Comparison of ENCODE assay signal across 8 mouse cellular contexts in genomic region chr5:151233400-151234031, GRCm38 (mm10). TPM values are rescaled to one million over a fixed set of nuclear protein-coding genes. Genes with fewer than 3 reads are reported as not detected.
DNase-seq lines count a peak whose midpoint lies in the region; ATAC-seq and TF ChIP-seq lines count a peak whose summit lies in the region.

Gene Stard13, minus strand, starts transcription at chr5:151233836.

- peak within 1 kb of the TSS; percentile 59 for H3K9ac ChIP-seq in hindbrain, postnatal 0 days (replicated peaks; ENCODE audit: low read length)
- H3K9ac ChIP-seq in stomach, embryonic 14.5 days (replicated peaks; ENCODE audit: low read depth, low read length), result peak within 1 kb of the TSS; percentile 57

- under 1% methylated on average over 47 of the region's 49 CpGs for WGBS in hindbrain, postnatal 0 days
- under 1% methylated on average over 49 of the region's 49 CpGs for WGBS in midbrain, embryonic 10.5 days
- WGBS in stomach, embryonic 14.5 days, result under 1% methylated on average over 46 of the region's 49 CpGs

- no peak for TF ChIP-seq CTCF in hindbrain, postnatal 0 days (IDR thresholded peaks at IDR 0.05; ENCODE audit: low read depth)

- peaks cover 5% of the 10 kb centered on the region for H3K4me1 ChIP-seq in hindbrain, postnatal 0 days (ENCODE audit: insufficient read depth, low read length)
- peaks cover 15% of the 10 kb centered on the region for H3K4me1 ChIP-seq in midbrain, embryonic 10.5 days
- H3K4me1 ChIP-seq in stomach, embryonic 14.5 days (ENCODE audit: control insufficient read depth, insufficient read depth, low read length), result 0 out of 2 replicates have a peak, but pooled peaks cover 3% of the 10 kb centered on the region

- no peaks in the 10 kb centered on the region for H3K9me3 ChIP-seq in hindbrain, postnatal 0 days (ENCODE audit: low read length)
- no peaks in the 10 kb centered on the region for H3K9me3 ChIP-seq in midbrain, embryonic 10.5 days (replicated peaks)
- H3K9me3 ChIP-seq in stomach, embryonic 14.5 days (ENCODE audit: control insufficient read depth, low read depth, low read length), result no peaks in the 10 kb centered on the region

- intact Hi-C loops in gastrocnemius, postnatal 36 days (cut with DNase I), result no loop called here
- intact Hi-C loops in left cerebral cortex, postnatal 4 days (cut with DNase I), result loop anchor here (10.0 kb wide), 1 partner anchor 131 kb away; no protein-coding TSS in a partner anchor

- 0 out of 2 replicates have a peak within 1 kb of the TSS, but pooled peaks have one; percentile 22 for H3K27ac ChIP-seq in hindbrain, postnatal 0 days
- peak within 1 kb of the TSS; percentile 69 for H3K27ac ChIP-seq in midbrain, embryonic 10.5 days (replicated peaks)
- no peak within 1 kb of the TSS for H3K27ac ChIP-seq in stomach, embryonic 14.5 days (ENCODE audit: low read length)

- H3K27me3 ChIP-seq in hindbrain, postnatal 0 days (ENCODE audit: insufficient read depth, low read length), result no peaks in the 10 kb centered on the region
- peaks cover 41% of the 10 kb centered on the region for H3K27me3 ChIP-seq in midbrain, embryonic 10.5 days (ENCODE audit: low read depth, poor library complexity, severe bottlenecking)
- H3K27me3 ChIP-seq in stomach, embryonic 14.5 days (ENCODE audit: control insufficient read depth, insufficient read depth, low read length), result no peaks in the 10 kb centered on the region

- H3K36me3 ChIP-seq in hindbrain, postnatal 0 days (ENCODE audit: insufficient read depth, low read length), result no peaks in the 10 kb centered on the region
- H3K36me3 ChIP-seq in midbrain, embryonic 10.5 days, result no peaks in the 10 kb centered on the region
- no peaks in the 10 kb centered on the region for H3K36me3 ChIP-seq in stomach, embryonic 14.5 days (ENCODE audit: control insufficient read depth, insufficient read depth, low read length)

- peak within 1 kb of the TSS; percentile 51 for H3K4me3 ChIP-seq in hindbrain, postnatal 0 days (ENCODE audit: low read length)
- peak within 1 kb of the TSS; percentile 61 for H3K4me3 ChIP-seq in midbrain, embryonic 10.5 days
- peak within 1 kb of the TSS; percentile 64 for H3K4me3 ChIP-seq in stomach, embryonic 14.5 days (ENCODE audit: low read depth, low read length)

- no peak for ATAC-seq in CD4-positive, CD25-positive, alpha-beta regulatory T cell, adult 4 months
- ATAC-seq in hindbrain, postnatal 0 days, result peak; percentile 79
- peak; percentile 82 for ATAC-seq in stomach, embryonic 14.5 days (ENCODE audit: insufficient number of reproducible peaks, insufficient read depth, low FRiP score, low read depth)

- DNase-seq in CD4-positive, CD25-positive, alpha-beta regulatory T cell, adult 2 months (ENCODE audit: low read depth, low spot score), result peak; percentile 7
- peak; percentile 5 to 8 for DNase-seq in cerebellum, postnatal 36 days
- DNase-seq in gastrocnemius, postnatal 36 days, result peak; percentile 27 to 49
- peak; percentile 36 for DNase-seq in hindbrain, postnatal 0 days (ENCODE audit: low spot score)
- peak; percentile 29 for DNase-seq in left cerebral cortex, postnatal 4 days
- peak; percentile 58 for DNase-seq in midbrain, embryonic 10.5 days (ENCODE audit: low spot score)

- H3K4me2 ChIP-seq in hindbrain, postnatal 0 days (ENCODE audit: low read depth, low read length), result peak within 1 kb of the TSS; percentile 88
- peak within 1 kb of the TSS; percentile 97 for H3K4me2 ChIP-seq in stomach, embryonic 14.5 days (replicated peaks; ENCODE audit: low read depth, low read length)

RNA-seq across cellular contexts. Expression of gene Stard13, which starts in this region (rescaled TPM):
- polyA plus RNA-seq in CD4-positive, CD25-positive, alpha-beta regulatory T cell, adult 4 months (2017; shearing (Covaris generic)), result not detected
- total RNA-seq in gastrocnemius, postnatal 36 days (2021), result 1 to 10 TPM; 5.9 to 6.1 TPM
- total RNA-seq in hindbrain, postnatal 0 days (2014; rRNA removed), result 7.6 and 14.7 TPM in 2 replicates
- polyA plus RNA-seq in hindbrain, postnatal 0 days (2015; fragmentation: Nextera tagmentation; extraction: Ambion mirVana), result 2.8 and 4.3 TPM in 2 replicates
- total RNA-seq in left cerebral cortex, postnatal 4 days (2021), result 10 to 100 TPM; 12.3 to 14.9 TPM
- polyA plus RNA-seq in midbrain, embryonic 10.5 days (2016; fragmentation: Nextera tagmentation; extraction: Ambion mirVana), result 2.2 and 2.9 TPM in 2 replicates
- polyA plus RNA-seq in stomach, embryonic 14.5 days (2014; fragmentation: Nextera tagmentation; extraction: Ambion mirVana), result 14.1 and 18.9 TPM in 2 replicates

Comparison
In these comparisons a context has a peak if more than half of its experiments do, and no peak if none do; other contexts are left out.
1. DNase-seq: peak in every context shown above with its lines; median percentile 58 in midbrain, embryonic 10.5 days; 38 in gastrocnemius, postnatal 36 days; 36 in hindbrain, postnatal 0 days; 29 in left cerebral cortex, postnatal 4 days; 7 in CD4-positive, CD25-positive, alpha-beta regulatory T cell, adult 2 months; 6 in cerebellum, postnatal 36 days.